Mouse (Mus musculus) E14TG2a.4 (cell line): ENCODE data around the gene Vrk1.

Source experiments
- CTCF ChIP-seq: conservative IDR thresholded peaks from 2 replicates; pipeline ENCODE4 v1.5.1; 2014; ENCODE audit warnings: low read length
- POU5F1 ChIP-seq: IDR thresholded peaks from 2 replicates; pipeline ENCODE4 v1.6.1; 2014; ENCODE audit warnings: low read length, borderline replicate concordance

DNA sequence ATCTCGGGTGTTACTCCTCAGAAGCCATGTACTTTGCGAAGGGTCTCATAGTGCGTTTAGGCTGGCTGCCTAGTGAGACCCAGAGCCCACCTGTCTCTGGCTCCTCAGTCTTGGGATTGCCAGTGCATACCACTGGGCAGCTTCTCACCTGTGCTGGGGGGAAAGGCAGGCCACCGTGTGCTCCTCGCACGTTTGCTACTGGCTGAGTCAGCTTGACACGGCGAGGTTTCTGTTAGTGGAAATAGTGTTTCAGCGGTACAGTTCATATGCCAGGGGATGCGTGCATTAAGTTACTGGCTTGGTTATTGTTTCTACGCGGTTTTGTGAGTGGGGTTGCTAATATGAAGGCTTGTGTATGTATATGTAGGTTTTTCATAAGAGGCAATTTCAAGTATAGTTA, 22.3 kb downstream of the Vrk1 start:
- no peak for TF ChIP-seq CTCF
- TF ChIP-seq POU5F1, result no peak
